Mouse (Mus musculus) lung, embryonic 14.5 days (tissue): ENCODE results near the gene Alx3. TPM values are rescaled to one million over a fixed set of nuclear protein-coding genes. Genes with fewer than 3 reads are reported as not detected.

ENCODE experiments used
- ATAC-seq: fragments of 200-750 bp; cut with Nextera tagmentation; 2 replicates; pipeline ENCODE4 v1.8.0; 2017; ENCODE audit warnings: mild to moderate bottlenecking, moderate TSS enrichment, moderate library complexity; ENCODE audit not compliant: insufficient read depth
- DNase-seq: peaks from one replicate; pipeline ENCODE4 v3.0.0-alpha.2; 2015
- H3K27ac ChIP-seq: fragments of 300-500 bp; sonication (generic); 2 replicates; pipeline ENCODE4 v1.5.1; 2014; ENCODE audit warnings: low read depth, mild to moderate bottlenecking, moderate library complexity
- H3K27me3 ChIP-seq: fragments of 300-500 bp; sonication (generic); 2 replicates; pipeline ENCODE4 v1.6.1; 2014; ENCODE audit warnings: low read length, control low read depth; ENCODE audit not compliant: insufficient read depth
- H3K36me3 ChIP-seq: fragments of 300-500 bp; sonication (generic); 2 replicates; pipeline ENCODE4 v1.6.1; 2014; ENCODE audit warnings: control low read depth; ENCODE audit not compliant: insufficient read depth
- H3K4me1 ChIP-seq: fragments of 300-500 bp; sonication (generic); 2 replicates; pipeline ENCODE4 v1.6.1; 2014; ENCODE audit warnings: antibody characterized with exemption, control low read depth; ENCODE audit not compliant: insufficient read depth
- H3K4me2 ChIP-seq: fragments of 300-500 bp; sonication (generic); 2 replicates; pipeline ENCODE4 v1.6.1; 2014; ENCODE audit warnings: mild to moderate bottlenecking
- H3K4me3 ChIP-seq: fragments of 300-500 bp; sonication (generic); 2 replicates; pipeline ENCODE4 v1.5.1; 2014; ENCODE audit warnings: low read depth, low read length
- H3K9ac ChIP-seq: fragments of 300-500 bp; sonication (generic); 2 replicates; pipeline ENCODE4 v1.6.1; 2014
- H3K9me3 ChIP-seq: fragments of 300-500 bp; sonication (generic); 2 replicates; pipeline ENCODE4 v1.6.1; 2016; ENCODE audit warnings: low read depth, low read length, control low read depth
- CTCF ChIP-seq: IDR thresholded peaks from 2 replicates; pipeline ENCODE4 v1.5.1; 2016; ENCODE audit warnings: antibody characterized with exemption, low read depth
- WGBS: fragments of 180-500 bp; shearing (Covaris S2); extraction: QIAGEN DNeasy Blood & Tissue Kit; methylation state at CpG from one replicate; pipeline ENCODE4 v1.1.7; 2014; 5-methylcytosine and 5-hydroxymethylcytosine counted together
- polyA plus RNA-seq: library from polyadenylated mRNA; unstranded; fragments of >200 nt; fragmentation: Nextera tagmentation; extraction: Ambion mirVana; gene quantifications from 2 replicates; pipeline ENCODE4 v1.2.1, GENCODE M21; 2014

Gene Alx3
- polyA plus RNA-seq, 1 experiment from 2014 or later, result not detected

DNA sequence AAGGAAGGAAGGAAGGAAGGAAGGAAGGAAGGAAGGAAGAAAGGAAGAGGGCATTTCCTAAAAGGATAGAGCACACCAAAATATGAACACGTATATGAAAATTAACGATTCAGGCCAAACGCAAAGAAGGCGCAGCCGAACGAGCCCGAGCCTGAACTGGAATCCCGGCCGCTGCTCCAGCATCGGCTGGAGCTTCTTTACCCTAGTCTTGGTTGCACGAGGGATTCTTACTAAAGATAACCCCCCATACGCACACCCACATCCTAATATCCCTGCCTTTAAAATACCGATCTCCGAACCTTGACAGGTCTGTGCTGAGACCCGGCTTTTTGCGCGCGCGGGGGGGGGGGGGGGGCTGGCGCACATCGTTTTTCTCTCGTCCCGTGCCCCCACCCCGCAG is 2.3 kb downstream of the Alx3 start:
- Histone ChIP-seq H3K9ac (no peak overlapping the region), H3K4me3 (no peak overlapping the region), H3K9me3 (no peaks in the 10 kb centered on the region), H3K36me3 (no peaks in the 10 kb centered on the region), H3K27me3 (peaks cover 89% of the 10 kb centered on the region), H3K27ac (no peak overlapping the region), H3K4me2 (no peak overlapping the region), H3K4me1 (no peaks in the 10 kb centered on the region)
- WGBS, result under 1% methylated on average over 24 of the region's 24 CpGs
- DNase-seq, result peak; percentile 34
- no peak for TF ChIP-seq CTCF
- ATAC-seq, result no peak

DNA sequence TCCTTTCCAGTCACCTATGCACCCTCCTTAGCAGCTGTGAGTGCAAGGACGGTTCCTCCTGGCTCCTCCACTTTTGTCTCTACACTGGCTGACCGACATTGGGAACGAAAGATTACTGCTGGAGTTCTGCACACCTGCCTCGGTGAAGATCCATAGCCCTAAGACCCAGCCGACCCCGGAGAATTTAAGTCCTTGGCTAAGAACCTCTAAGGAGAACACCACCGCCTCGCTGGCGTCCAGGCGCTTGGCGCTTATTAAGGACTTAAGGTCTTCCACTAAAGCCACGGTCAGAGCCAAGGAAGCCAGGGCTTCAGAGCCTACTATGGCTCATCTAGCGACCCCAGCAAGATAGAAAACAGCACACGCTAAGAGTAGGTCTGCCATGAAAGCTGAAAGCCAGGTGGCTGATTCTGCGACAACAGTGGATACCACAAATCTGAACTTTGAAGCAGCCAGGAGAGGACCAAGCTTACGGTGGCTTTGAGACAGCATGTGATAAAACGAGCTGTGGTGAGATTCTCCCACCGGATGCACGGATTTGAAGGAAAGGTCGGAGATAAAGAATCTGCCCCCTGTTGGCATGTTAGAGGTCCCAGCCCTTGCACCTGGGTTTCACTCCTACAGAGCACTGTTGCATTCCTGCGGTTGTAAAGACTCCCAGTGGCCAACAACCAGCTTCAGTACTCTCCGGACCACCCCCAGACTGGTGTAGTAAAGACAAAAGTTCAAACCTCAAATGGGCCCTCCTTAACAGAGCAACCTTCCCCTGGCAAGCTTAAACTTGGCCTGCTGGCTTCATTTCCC is 3.0 kb downstream of the Alx3 start:
- H3K36me3 ChIP-seq, result no peaks in the 10 kb centered on the region
- no peak overlapping the region for H3K4me3 ChIP-seq
- H3K9me3 ChIP-seq, result no peaks in the 10 kb centered on the region
- no peak overlapping the region for H3K4me2 ChIP-seq
- WGBS, result 6% methylated on average over 22 of the region's 22 CpGs
- H3K4me1 ChIP-seq, result no peaks in the 10 kb centered on the region
- H3K27me3 ChIP-seq, result peaks cover 91% of the 10 kb centered on the region
- TF ChIP-seq CTCF, result no peak
- peak; percentile 23 for DNase-seq
- no peak for ATAC-seq
- no peak overlapping the region for H3K9ac ChIP-seq
- H3K27ac ChIP-seq, result no peak overlapping the region

DNA sequence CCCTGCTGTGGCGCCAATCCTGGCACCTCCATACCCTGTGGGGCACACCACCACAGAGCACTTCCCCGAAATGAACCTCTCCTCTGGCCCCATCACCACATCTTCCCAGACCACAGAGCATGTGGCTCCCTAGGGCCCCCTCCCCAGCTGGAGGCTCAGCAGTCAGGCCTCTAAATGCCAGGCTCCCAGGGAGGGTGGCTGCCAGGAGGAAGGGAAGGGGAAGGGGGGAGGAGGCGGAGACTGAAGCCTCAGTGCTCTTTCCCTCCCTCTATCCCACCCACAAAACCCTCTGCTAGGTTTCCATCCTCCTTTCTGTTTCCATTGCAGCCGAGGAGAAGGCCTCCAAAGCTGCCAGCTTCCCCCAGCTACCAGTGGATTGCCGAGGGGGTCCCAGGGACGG is 5.3 kb downstream of the Alx3 start:
- WGBS, result 32% methylated on average over 6 of the region's 6 CpGs
- H3K27me3 ChIP-seq, result peaks cover 68% of the 10 kb centered on the region
- ATAC-seq (no peak), DNase-seq (no peak)
- H3K4me3 ChIP-seq, result no peak overlapping the region
- no peak overlapping the region for H3K27ac ChIP-seq
- H3K4me2 ChIP-seq, result no peak overlapping the region
- no peak for TF ChIP-seq CTCF
- H3K36me3 ChIP-seq, result no peaks in the 10 kb centered on the region
- H3K9ac ChIP-seq, result no peak overlapping the region
- no peaks in the 10 kb centered on the region for H3K4me1 ChIP-seq
- no peaks in the 10 kb centered on the region for H3K9me3 ChIP-seq

DNA sequence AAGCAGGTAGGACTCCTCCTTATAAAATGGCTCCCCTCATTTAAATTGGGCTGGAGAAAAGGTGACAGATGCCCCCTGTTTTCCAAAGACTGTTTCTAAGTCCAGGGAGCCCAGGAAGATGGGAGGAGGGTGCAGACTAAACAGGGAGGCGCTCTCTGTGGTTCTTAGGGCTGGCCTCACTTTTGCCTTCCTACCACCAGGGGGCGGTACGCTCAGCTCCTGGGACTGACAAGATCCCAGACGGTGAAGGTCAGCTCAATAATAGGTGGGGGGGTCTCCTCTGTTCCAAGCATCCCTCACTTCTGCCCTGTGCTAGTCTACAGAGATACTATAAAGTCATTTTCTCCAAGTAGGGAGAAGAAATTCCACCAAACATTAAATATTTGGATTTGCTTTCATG is 10.5 kb downstream of the Alx3 start:
- WGBS, result 9% methylated on average over 4 of the region's 4 CpGs
- Histone ChIP-seq H3K4me1 (no peaks in the 10 kb centered on the region), H3K4me2 (no peak overlapping the region), H3K27me3 (peaks cover 20% of the 10 kb centered on the region), H3K4me3 (no peak overlapping the region), H3K9ac (no peak overlapping the region), H3K27ac (no peak overlapping the region), H3K9me3 (no peaks in the 10 kb centered on the region), H3K36me3 (no peaks in the 10 kb centered on the region)
- peak; percentile 75 for DNase-seq
- no peak; the same call in 1 of the 2 replicates for ATAC-seq
- peak; percentile 86 for TF ChIP-seq CTCF

GRCm38 (mm10) chr3:107607221-107607620 is 12.4 kb downstream of the Alx3 start:
- H3K27ac ChIP-seq, result no peak overlapping the region
- no peak for TF ChIP-seq CTCF
- DNase-seq (no peak), ATAC-seq (no peak)
- peaks cover 18% of the 10 kb centered on the region for H3K36me3 ChIP-seq
- H3K27me3 ChIP-seq, result peaks cover 4% of the 10 kb centered on the region; the same call in 1 of the 2 replicates
- 69% methylated on average over 8 of the region's 8 CpGs for WGBS
- no peak overlapping the region for H3K4me2 ChIP-seq
- no peaks in the 10 kb centered on the region for H3K9me3 ChIP-seq
- no peak overlapping the region for H3K9ac ChIP-seq
- H3K4me1 ChIP-seq, result no peaks in the 10 kb centered on the region
- H3K4me3 ChIP-seq, result no peak overlapping the region

DNA sequence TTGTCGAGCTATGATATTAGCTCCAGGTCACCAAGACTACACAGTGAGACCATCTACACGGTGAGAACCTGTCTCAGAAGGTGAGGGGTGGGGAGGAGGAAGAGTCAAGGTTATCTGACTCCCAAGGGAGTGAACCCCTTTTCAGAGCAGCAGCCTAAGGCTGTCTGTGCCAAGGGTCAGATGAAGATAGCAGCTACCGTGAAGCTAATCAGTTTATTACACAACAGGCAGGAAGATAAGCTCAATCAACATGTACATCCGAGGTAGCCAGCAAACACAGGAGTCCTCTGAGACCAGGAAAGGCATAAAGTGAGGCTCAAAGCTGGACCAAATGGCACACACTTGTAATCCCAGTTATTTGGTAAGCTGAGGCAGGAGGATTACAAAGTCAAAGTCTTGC is 14.0 kb downstream of the Alx3 start:
- no peaks in the 10 kb centered on the region for H3K9me3 ChIP-seq
- no peak for TF ChIP-seq CTCF
- DNase-seq, result no peak
- no peak for ATAC-seq
- no peak overlapping the region for H3K27ac ChIP-seq
- H3K4me3 ChIP-seq, result no peak overlapping the region
- H3K27me3 ChIP-seq, result no peaks in the 10 kb centered on the region
- no peak overlapping the region for H3K9ac ChIP-seq
- H3K4me2 ChIP-seq, result no peak overlapping the region
- peaks cover 32% of the 10 kb centered on the region for H3K36me3 ChIP-seq
- 44% methylated on average over 4 of the region's 4 CpGs for WGBS
- H3K4me1 ChIP-seq, result no peaks in the 10 kb centered on the region

- ATAC-seq, result no peak
- no peak for TF ChIP-seq CTCF
- Histone ChIP-seq H3K4me2 (no peak overlapping the region), H3K4me1 (no peaks in the 10 kb centered on the region), H3K27me3 (no peaks in the 10 kb centered on the region), H3K4me3 (no peak overlapping the region), H3K9ac (no peak overlapping the region), H3K27ac (no peak overlapping the region), H3K36me3 (peaks cover 38% of the 10 kb centered on the region), H3K9me3 (no peaks in the 10 kb centered on the region)
- no peak for DNase-seq
- 66% methylated on average over 3 of the region's 3 CpGs for WGBS
Observed at GRCm38 (mm10) chr3:107609376-107609775, 14.5 kb downstream of the Alx3 start.
